Mouse (Mus musculus): ENCODE measurements at regions not wholly inside any gene's neighbourhood (a gene's known extent, or its start where the extent isn't known, plus 50 kb on each side); places are given as distances from the start of the nearest gene placed in this dataset.
"Not testable (repeated sequence)": the region's sequence is repeated elsewhere in the genome, so short reads cannot be mapped to it uniquely, and the experiment has no call there.

GRCm38 (mm10) chr1:80969927-80970326 is 106.8 kb upstream of the Nyap2 start:
- DNase-seq = no peak

- DNase-seq = peak; percentile 5
These were observed 107.6 kb upstream of the Nyap2 start for GRCm38 (mm10) chr1:80969194-80969593.

GRCm38 (mm10) chr1:80965792-80966191 is 111.0 kb upstream of the Nyap2 start:
- DNase-seq = no peak

GRCm38 (mm10) chr1:80964376-80964775 is 112.4 kb upstream of the Nyap2 start:
- no peak for DNase-seq

- DNase-seq = no peak
These were observed 112.9 kb upstream of the Nyap2 start for GRCm38 (mm10) chr1:80963838-80964237.

GRCm38 (mm10) chr1:80950406-80950805 is 126.3 kb upstream of the Nyap2 start:
- DNase-seq = peak; percentile 4

GRCm38 (mm10) chr1:80946049-80946448 is 130.7 kb upstream of the Nyap2 start:
- DNase-seq = not testable (repeated sequence)

- no peak for DNase-seq
These were observed 137.4 kb upstream of the Nyap2 start for GRCm38 (mm10) chr1:80939372-80939771.

GRCm38 (mm10) chr1:80899281-80899680 is 141.0 kb upstream of the Dock10 start:
- no peak for DNase-seq

GRCm38 (mm10) chr1:80874140-80874849 is 116.0 kb upstream of the Dock10 start:
- DNase-seq = no peak

- no peak for DNase-seq
These were observed 115.3 kb upstream of the Dock10 start for GRCm38 (mm10) chr1:80873596-80873995.

- DNase-seq = no peak
These were observed 110.5 kb upstream of the Dock10 start for GRCm38 (mm10) chr1:80868805-80869204.

GRCm38 (mm10) chr1:80856981-80857380 is 98.7 kb upstream of the Dock10 start:
- DNase-seq = no peak

GRCm38 (mm10) chr1:80854945-80855656 is 96.8 kb upstream of the Dock10 start:
- DNase-seq = no peak

GRCm38 (mm10) chr1:80854289-80854701 is 96.0 kb upstream of the Dock10 start:
- DNase-seq = no peak

GRCm38 (mm10) chr1:80852761-80853160 is 94.4 kb upstream of the Dock10 start:
- no peak for DNase-seq

- peak; percentile 6 for DNase-seq
These were observed 72.0 kb upstream of the Dock10 start for GRCm38 (mm10) chr1:80830196-80830794.

- no peak for DNase-seq
These were observed 68.1 kb upstream of the Dock10 start for GRCm38 (mm10) chr1:80826383-80826782.

- peak; percentile 43 for DNase-seq
These were observed 65.6 kb upstream of the Dock10 start for GRCm38 (mm10) chr1:80823953-80824352.

- DNase-seq = no peak
These were observed 63.9 kb upstream of the Dock10 start for GRCm38 (mm10) chr1:80822185-80822584.

- no peak for DNase-seq
These were observed 54.6 kb upstream of the Dock10 start for GRCm38 (mm10) chr1:80812906-80813305.

Measured in adrenal gland, postnatal 10 days (tissue).